Mouse (Mus musculus) midbrain, embryonic 13.5 days (tissue): Measurements from ENCODE around the gene Cyp17a1. TPM values are rescaled to one million over a fixed set of nuclear protein-coding genes. Genes with fewer than 3 reads are reported as not detected.

ENCODE experiments used
- ATAC-seq: fragments of 200-750 bp; cut with Nextera tagmentation; 2 replicates; pipeline ENCODE4 v1.8.0; 2017; ENCODE audit warnings: mild to moderate bottlenecking, moderate TSS enrichment, moderate library complexity
- H3K27ac ChIP-seq: fragments of 300-500 bp; sonication (generic); 2 replicates; pipeline ENCODE4 v1.5.1; 2015; ENCODE audit warnings: inconsistent platforms, mild to moderate bottlenecking, moderate library complexity
- H3K27me3 ChIP-seq: fragments of 300-500 bp; sonication (generic); 2 replicates; pipeline ENCODE4 v1.6.1; 2015; ENCODE audit warnings: mild to moderate bottlenecking, inconsistent platforms
- H3K36me3 ChIP-seq: fragments of 300-500 bp; sonication (generic); 2 replicates; pipeline ENCODE4 v1.6.1; 2015; ENCODE audit warnings: mild to moderate bottlenecking, inconsistent platforms
- H3K4me1 ChIP-seq: fragments of 300-500 bp; sonication (generic); replicated peaks from 2 replicates; pipeline ENCODE4 v1.6.1; 2015; ENCODE audit warnings: inconsistent platforms
- H3K4me2 ChIP-seq: fragments of 300-500 bp; sonication (generic); replicated peaks from 2 replicates; pipeline ENCODE4 v1.6.1; 2015; ENCODE audit warnings: moderate library complexity, mild to moderate bottlenecking, inconsistent platforms
- H3K4me3 ChIP-seq: fragments of 300-500 bp; sonication (generic); replicated peaks from 2 replicates; pipeline ENCODE4 v1.5.1; 2015; ENCODE audit warnings: mild to moderate bottlenecking, inconsistent platforms
- H3K9ac ChIP-seq: fragments of 300-500 bp; sonication (generic); replicated peaks from 2 replicates; pipeline ENCODE4 v1.6.1; 2015; ENCODE audit warnings: mild to moderate bottlenecking, inconsistent platforms
- H3K9me3 ChIP-seq: fragments of 300-500 bp; sonication (generic); 2 replicates; pipeline ENCODE4 v1.6.1; 2016; ENCODE audit warnings: mild to moderate bottlenecking, inconsistent platforms
- WGBS: fragments of 180-500 bp; shearing (Covaris S2); methylation state at CpG from one replicate; pipeline ENCODE4 v1.1.7; 2015; 5-methylcytosine and 5-hydroxymethylcytosine counted together
- polyA plus RNA-seq: library from polyadenylated mRNA; unstranded; fragments of >200 nt; fragmentation: Nextera tagmentation; extraction: Ambion mirVana; gene quantifications from 2 replicates; pipeline ENCODE4 v1.2.1, GENCODE M21; 2015

Gene Cyp17a1
- polyA plus RNA-seq, 1 experiment from 2014 or later: not detected

DNA sequence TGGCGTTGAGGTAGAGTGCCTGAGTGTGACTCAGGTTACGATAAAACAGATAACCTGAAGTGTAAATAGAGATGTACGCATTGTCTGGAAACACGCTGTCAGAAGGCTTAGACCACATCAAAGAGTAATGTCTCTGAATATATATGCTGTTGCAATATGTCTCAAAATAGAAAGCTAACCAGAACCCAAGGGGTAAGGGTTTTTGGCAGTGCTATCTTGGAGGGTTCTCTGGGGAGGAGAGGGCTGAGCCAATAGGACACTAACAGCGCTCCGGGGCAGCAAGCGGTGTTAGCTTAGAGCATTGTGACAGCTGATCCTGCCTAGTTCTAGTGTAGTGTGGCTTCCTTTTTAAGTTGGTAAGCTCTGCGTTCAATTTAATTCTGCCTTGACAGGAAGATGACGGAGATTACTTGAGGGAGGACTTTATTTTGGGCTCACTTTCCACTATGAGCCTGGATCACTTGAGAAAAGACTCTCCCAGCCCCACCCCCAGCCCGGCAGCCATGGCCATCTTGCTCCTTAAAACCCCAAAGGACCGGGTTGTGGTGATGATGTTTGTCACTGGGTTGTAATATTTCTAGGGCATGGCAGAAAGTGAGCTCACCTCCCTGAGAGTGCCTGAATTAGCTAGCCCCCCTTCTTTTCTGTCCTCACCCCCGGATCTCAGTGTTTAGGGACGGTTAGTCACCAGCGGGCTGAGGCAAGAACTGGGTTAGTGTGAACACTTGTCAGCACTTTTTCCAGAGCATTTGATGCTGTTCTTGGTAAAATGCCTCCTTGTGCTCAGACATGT lies 52.8 kb downstream of the Cyp17a1 start:
- Histone ChIP-seq H3K9me3 (no peaks in the 10 kb centered on the region), H3K27ac (peak overlapping the region; percentile 19; the same call in 1 of the 2 replicates), H3K9ac (0 out of 2 replicates have a peak overlapping the region, but pooled peaks have one; percentile 10), H3K36me3 (peaks cover 10% of the 10 kb centered on the region), H3K4me2 (no peak overlapping the region), H3K4me1 (peaks cover 72% of the 10 kb centered on the region), H3K27me3 (no peaks in the 10 kb centered on the region), H3K4me3 (no peak overlapping the region)
- WGBS: 76% methylated on average over 14 of the region's 14 CpGs
- ATAC-seq: no peak

DNA sequence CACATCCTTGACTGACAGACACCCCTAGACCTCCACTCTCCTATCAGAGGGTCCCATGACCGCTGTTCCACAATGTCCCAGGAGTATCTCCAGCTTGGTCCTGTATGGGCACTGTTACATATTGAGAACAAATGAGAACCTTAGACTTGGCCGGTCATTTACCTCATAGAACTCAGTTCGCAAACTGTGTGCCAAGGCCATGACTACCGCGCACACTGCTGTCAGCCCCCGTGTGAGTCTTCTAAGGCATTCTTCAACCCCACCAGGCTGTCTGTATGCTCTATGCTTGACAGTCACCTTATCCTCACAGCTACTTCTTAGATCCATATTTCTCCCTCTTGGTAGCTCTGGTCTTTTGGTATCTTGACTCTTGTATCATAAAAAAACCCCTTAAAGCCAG lies 53.5 kb downstream of the Cyp17a1 start:
- peaks cover 69% of the 10 kb centered on the region for H3K4me1 ChIP-seq
- no peaks in the 10 kb centered on the region for H3K27me3 ChIP-seq
- H3K9ac ChIP-seq: no peak overlapping the region
- no peak for ATAC-seq
- H3K9me3 ChIP-seq: no peaks in the 10 kb centered on the region
- 0 out of 2 replicates have a peak, but pooled peaks cover 4% of the 10 kb centered on the region for H3K36me3 ChIP-seq
- 0 out of 2 replicates have a peak overlapping the region, but pooled peaks have one; percentile 19 for H3K27ac ChIP-seq
- no peak overlapping the region for H3K4me2 ChIP-seq
- H3K4me3 ChIP-seq: no peak overlapping the region
- 96% methylated on average over 6 of the region's 6 CpGs for WGBS

DNA sequence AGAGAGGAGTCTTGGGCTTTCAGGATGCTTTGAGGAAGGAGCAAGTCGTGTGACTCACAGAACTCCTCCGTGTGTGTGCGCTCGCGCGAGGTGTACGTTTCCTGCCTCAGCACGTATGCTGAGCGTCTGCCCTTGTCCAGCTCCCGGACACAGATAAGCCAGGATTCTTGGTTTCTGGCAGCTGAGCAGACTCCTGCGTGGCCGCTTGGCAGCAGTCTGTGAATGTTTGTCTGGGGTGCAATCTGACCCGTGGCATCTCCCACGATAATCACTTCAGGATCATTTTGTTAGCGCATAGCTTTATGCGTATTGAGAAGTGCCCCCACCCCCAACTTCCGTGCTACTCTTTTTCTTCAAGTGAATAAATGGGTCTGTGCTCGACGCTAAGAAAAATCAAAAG lies 54.0 kb downstream of the Cyp17a1 start:
- H3K4me1 ChIP-seq: peaks cover 63% of the 10 kb centered on the region

DNA sequence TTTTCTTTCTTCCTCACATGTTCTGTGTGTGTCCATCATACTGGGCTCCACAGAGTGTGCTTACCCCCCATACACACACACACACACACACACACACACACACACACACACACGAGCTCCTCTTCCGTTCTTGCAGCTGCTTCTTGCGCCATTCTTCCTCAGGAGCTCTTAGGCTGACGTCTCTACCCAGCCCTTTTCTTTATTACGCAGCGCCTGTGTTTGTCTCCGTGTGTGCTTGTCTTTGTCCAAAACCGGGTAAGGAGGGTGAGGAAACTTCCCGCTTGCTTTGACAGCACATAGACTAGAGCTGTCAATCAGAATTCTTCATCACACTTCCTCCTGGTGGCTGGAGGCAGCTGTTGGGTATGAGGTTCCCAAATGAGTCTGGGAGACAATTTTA lies 54.6 kb downstream of the Cyp17a1 start:
- no peak for ATAC-seq
- no peak overlapping the region for H3K4me3 ChIP-seq
- H3K4me2 ChIP-seq: no peak overlapping the region
- peaks cover 14% of the 10 kb centered on the region for H3K36me3 ChIP-seq
- no peaks in the 10 kb centered on the region for H3K27me3 ChIP-seq
- 48% methylated on average over 9 of the region's 9 CpGs for WGBS
- H3K27ac ChIP-seq: peak overlapping the region; percentile 32; the same call in 1 of the 2 replicates
- H3K4me1 ChIP-seq: peaks cover 57% of the 10 kb centered on the region
- H3K9me3 ChIP-seq: no peaks in the 10 kb centered on the region
- no peak overlapping the region for H3K9ac ChIP-seq

More for the DNA sequence above, 54.0 kb downstream of the Cyp17a1 start:
- H3K9me3 ChIP-seq: no peaks in the 10 kb centered on the region
- H3K9ac ChIP-seq: no peak overlapping the region
- H3K27ac ChIP-seq: peak overlapping the region; percentile 49; the same call in 1 of the 2 replicates
- H3K4me3 ChIP-seq: no peak overlapping the region
- no peak for ATAC-seq
- H3K27me3 ChIP-seq: no peaks in the 10 kb centered on the region
- 82% methylated on average over 19 of the region's 19 CpGs for WGBS
- peaks cover 8% of the 10 kb centered on the region for H3K36me3 ChIP-seq
- no peak overlapping the region for H3K4me2 ChIP-seq

DNA sequence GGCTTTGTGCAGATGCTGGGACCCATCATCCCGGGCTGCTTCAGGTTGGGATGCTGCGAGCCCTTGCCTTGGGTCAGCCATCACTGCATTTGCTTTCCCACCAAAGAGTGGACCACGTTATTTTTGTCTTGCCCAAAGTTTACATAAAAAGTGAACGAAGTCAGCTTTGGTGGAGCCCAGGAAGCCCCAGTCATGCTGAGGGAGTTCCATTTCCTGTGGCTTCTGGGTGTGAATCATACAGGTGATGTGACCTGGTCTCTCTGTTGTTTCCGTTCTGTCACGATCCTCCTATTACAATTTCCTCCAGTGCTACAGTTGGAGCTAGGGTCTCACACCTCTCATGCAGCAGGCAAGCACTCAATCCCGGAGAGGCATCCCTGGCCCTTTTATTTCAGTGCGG lies 55.6 kb downstream of the Cyp17a1 start:
- no peak overlapping the region for H3K27ac ChIP-seq
- H3K36me3 ChIP-seq: peaks cover 21% of the 10 kb centered on the region
- no peak overlapping the region for H3K9ac ChIP-seq
- H3K4me1 ChIP-seq: peaks cover 47% of the 10 kb centered on the region
- H3K4me3 ChIP-seq: no peak overlapping the region
- ATAC-seq: no peak
- no peak overlapping the region for H3K4me2 ChIP-seq
- 97% methylated on average over 8 of the region's 8 CpGs for WGBS
- no peaks in the 10 kb centered on the region for H3K9me3 ChIP-seq
- H3K27me3 ChIP-seq: no peaks in the 10 kb centered on the region

Other genes with a start within 250 kb of the Cyp17a1 start
- 27.7 and 33.0 TPM in 2 replicates for gene Trim8, start 171.5 kb downstream of the Cyp17a1 start, polyA plus RNA-seq
- 226 and 238 TPM in 2 replicates for gene Arl3, start 100.0 kb downstream of the Cyp17a1 start, polyA plus RNA-seq
- gene Sfxn2, start 99.8 kb downstream of the Cyp17a1 start, polyA plus RNA-seq: 10.3 and 11.9 TPM in 2 replicates
- gene Wbp1l, start 74.1 kb downstream of the Cyp17a1 start, polyA plus RNA-seq: 38.9 and 41.9 TPM in 2 replicates
- gene Borcs7, start 16.7 kb upstream of the Cyp17a1 start, polyA plus RNA-seq: 20.1 and 22.3 TPM in 2 replicates
- 32.6 and 34.2 TPM in 2 replicates for gene As3mt, start 34.3 kb upstream of the Cyp17a1 start, polyA plus RNA-seq
- gene Cnnm2, start 88.4 kb upstream of the Cyp17a1 start, polyA plus RNA-seq: 4.4 and 7.5 TPM in 2 replicates